Mouse (Mus musculus) naive thymus-derived CD4-positive, alpha-beta T cell, adult 5 months (primary cell): Measurements from ENCODE around the gene Rnase12. TPM values are rescaled to one million over a fixed set of nuclear protein-coding genes. Genes with fewer than 3 reads are reported as not detected.

Experiments used
- polyA plus RNA-seq: library from polyadenylated mRNA; unstranded; fragments of 100-300 nt; shearing (Covaris generic); gene quantifications from one replicate; pipeline ENCODE4 v1.2.1, GENCODE M21; 2017

The Rnase12 gene
- not detected for polyA plus RNA-seq

DNA sequence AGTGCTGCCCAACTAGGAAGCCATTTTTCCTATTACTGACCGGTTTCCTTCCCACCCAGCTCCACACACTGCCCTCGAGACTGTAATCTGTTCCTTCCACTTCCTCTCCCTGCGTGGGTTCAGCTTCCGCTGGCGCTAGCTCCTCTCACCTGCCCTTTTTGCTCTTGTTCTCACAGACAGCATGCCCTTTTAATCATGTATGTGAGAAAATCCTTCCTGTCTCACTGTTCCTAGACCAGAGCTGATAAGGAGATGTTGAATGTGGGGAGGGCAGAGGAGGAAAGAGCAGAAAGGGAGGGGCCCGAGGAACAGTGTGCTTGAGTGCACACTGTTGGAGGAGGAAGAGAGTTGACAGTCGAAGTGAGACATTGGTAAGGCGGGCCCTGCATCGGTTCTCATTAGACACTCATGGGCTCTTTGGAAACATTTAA lies at the start of gene Rnase12:
TSS of gene Rnase12 (minus strand) at position 261 of the 431 bp plus-strand sequence.

DNA sequence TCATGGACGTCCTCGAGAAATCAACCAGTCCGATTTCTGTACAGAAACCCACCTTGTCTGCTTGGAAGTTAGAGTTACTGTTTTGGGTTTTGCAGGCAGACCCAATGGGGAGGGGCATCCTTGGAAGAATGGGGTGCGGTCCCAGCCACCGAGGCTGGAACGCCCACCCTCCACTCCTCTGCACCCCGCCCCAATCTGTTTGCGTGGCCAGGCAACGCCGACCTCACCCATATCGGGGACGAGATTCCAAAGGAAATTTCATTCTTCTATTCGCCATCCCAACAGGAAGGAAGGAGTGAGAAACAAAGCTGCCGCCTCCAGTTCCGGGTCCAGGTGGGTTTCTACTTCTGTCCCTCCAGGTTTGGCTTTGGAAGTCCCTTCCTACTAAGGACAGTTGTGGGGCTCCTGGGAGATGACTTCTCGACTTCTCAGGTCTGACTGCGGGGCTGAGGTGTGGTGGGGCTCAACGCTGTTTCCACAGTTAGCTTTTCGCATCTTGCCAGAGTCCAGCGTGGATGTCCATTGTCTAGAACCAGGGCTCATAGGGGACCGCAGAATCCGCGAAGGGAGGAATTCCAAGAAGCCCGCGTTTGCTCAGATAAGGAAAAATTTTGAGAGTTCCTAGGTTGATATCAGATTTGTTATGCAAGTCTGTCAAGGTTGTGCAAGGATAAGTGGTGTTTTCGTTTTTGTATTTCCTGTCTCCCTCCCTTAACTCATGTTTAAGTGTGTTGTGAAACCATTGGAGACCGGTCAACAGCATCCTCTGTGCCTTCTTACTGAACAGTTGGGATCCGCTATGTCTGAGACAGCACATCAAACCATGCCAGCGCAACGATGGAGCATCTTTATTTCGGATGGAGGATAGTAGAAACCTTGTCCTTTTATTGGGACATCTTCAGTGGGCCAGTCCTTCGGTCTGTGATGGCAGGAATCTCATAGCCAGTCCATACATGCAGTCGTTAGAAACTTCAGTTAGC lies 33.8 kb upstream of the Rnase12 start, which contains the start of the genes Rnase4 and Ang:
TSS of gene Rnase4 (plus strand) at position 157 of the 980 bp plus-strand sequence.
TSS of gene Ang (plus strand) at position 230 of the 980 bp plus-strand sequence.

DNA sequence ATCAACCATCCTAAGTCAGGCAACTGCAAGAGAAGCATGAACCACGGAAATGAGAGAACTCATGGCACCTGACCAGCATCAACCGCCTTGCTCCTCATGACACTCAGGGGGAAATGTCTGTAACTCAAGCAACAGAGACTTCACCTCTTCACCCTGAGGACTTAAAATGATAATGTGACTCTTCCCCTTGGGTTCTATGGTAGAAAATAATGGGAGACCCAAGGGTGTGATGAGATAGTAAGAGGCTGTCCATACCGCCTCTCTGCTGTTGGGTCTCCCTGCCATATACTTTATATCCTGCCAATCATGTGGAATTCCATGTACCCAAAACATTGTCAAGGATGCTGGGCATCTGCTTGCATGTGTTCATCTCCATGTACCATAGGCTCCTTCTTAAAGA lies 16.9 kb upstream of the Rnase12 start, which contains the start of gene Olfr750:
TSS of gene Olfr750 (minus strand) at position 101 of the 400 bp plus-strand sequence.

DNA sequence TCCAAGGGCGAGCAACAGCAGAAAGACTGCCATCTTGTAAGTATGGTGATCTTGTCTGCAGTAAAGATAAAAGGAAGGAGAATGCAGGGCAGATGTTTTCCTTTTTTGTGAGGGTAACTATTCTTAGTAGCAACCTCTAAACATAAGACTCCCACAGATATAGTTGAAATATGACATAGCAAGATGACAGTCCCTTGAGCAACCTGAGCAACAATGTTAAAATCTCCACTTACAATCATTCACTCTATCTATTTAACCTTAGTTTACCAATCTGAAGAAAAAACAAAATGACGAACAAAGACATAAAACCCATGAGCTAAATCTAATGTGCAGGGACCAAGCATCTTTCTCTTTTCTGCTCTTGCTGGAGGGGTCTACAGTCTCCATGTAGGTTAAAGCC lies 7.4 kb downstream of the Rnase12 start, which contains the start of gene Rnase11:
TSS of gene Rnase11 (minus strand) at position 101 of the 400 bp plus-strand sequence.

DNA sequence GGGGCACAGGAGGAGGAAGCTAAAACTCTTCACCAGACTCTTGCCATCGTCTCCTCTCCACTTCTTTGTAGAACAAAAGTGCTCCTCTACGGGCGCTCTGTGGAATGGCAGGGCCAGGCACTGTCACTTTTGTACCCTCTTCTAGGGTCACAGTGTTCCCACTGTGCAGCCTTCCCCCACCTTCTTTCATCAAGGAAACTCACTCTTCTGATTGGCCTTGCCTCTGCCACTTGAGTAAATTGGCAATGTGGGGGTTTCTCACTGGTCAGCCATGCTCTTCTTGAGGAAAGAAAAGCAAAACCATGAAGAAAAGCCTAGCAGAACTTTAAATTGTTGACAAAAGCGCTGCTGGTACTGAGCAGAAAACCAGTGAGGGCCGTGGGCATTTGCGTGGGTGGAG lies 15.7 kb downstream of the Rnase12 start, which contains the start of gene Rnase9:
TSS of gene Rnase9 (minus strand) at position 101 of the 400 bp plus-strand sequence.

DNA sequence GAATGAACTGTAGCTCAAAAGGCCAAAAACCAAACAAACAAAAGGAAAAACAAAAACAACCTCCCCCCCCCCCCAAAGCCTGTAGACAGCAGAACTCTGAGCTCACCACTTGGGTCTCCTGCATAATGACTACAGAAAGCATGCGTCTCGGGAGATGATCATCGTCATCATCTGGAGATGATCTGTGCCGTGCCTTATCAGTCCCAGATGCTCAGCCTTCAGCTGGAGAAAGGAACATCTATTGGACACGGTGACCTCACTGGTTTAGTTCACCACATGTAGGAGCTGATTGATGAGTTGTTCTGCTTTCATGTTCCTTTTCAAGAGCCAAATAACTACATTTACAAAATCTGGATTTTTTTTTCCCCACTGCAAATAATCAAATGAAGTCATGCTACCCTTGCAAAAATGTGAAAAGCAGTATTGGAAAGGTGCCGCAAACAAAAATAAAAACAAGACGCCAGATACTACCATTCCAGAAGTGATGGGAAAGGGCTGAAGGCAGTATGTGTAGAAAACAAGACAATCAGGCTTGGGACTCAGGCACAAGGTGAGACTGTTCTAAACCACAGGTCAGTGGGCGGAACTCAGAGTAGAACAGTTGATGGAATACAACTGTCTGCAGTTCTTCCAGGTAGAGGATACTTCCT lies 50.2 kb downstream of the Rnase12 start, which contains the start of gene Rnase10:
TSS of gene Rnase10 (plus strand) at position 600 of the 650 bp plus-strand sequence.

Other genes starting within 250 kb of the Rnase12 start
- gene Ccnb1ip1, start 249.9 kb downstream of the Rnase12 start, polyA plus RNA-seq: not detected
- 64.7 TPM for gene Parp2, start 249.8 kb downstream of the Rnase12 start, polyA plus RNA-seq
- 15.7 TPM for gene Tep1, start 187.1 kb downstream of the Rnase12 start, polyA plus RNA-seq
- 0.14 TPM for gene Klhl33, start 160.2 kb downstream of the Rnase12 start, polyA plus RNA-seq
- gene Osgep, start 132.8 kb downstream of the Rnase12 start, polyA plus RNA-seq: 101 TPM
- gene Apex1, start 132.7 kb downstream of the Rnase12 start, polyA plus RNA-seq: 62.6 TPM
- gene Pip4p1, start 126.8 kb downstream of the Rnase12 start, polyA plus RNA-seq: 138 TPM
- 26.3 TPM for gene Pnp, start 126.6 kb downstream of the Rnase12 start, polyA plus RNA-seq
- not detected for gene Gm49342, start 113.1 kb downstream of the Rnase12 start, polyA plus RNA-seq
- not detected for gene Pnp2, start 101.7 kb downstream of the Rnase12 start, polyA plus RNA-seq
- not detected for gene Rnase10, start 49.9 kb downstream of the Rnase12 start, polyA plus RNA-seq
- gene Rnase9, start 15.8 kb downstream of the Rnase12 start, polyA plus RNA-seq: not detected
- not detected for gene Rnase11, start 7.5 kb downstream of the Rnase12 start, polyA plus RNA-seq
- 0.09 TPM for gene Olfr750, start 16.8 kb upstream of the Rnase12 start, polyA plus RNA-seq
- 0.39 TPM for gene Rnase4, start 33.4 kb upstream of the Rnase12 start, polyA plus RNA-seq
- not detected for gene Ang, start 33.5 kb upstream of the Rnase12 start, polyA plus RNA-seq
- not detected for gene Eddm3b, start 56.8 kb upstream of the Rnase12 start, polyA plus RNA-seq
- not detected for gene Rnase6, start 66.2 kb upstream of the Rnase12 start, polyA plus RNA-seq
- gene Rnase1, start 89.1 kb upstream of the Rnase12 start, polyA plus RNA-seq: not detected
- not detected for gene Rnase2b, start 104.6 kb upstream of the Rnase12 start, polyA plus RNA-seq
- gene Ang2, start 141.5 kb upstream of the Rnase12 start, polyA plus RNA-seq: not detected
- gene Ear14, start 145.7 kb upstream of the Rnase12 start, polyA plus RNA-seq: not detected
- gene Rnase2a, start 198.5 kb upstream of the Rnase12 start, polyA plus RNA-seq: not detected